Mouse (Mus musculus): Measurements from ENCODE around the gene Sfmbt2.

Gene Sfmbt2

GRCm38 (mm10) chr2:10372776-10373507 lies 2.6 kb downstream of the Sfmbt2 start:
- peak; percentile 20 for DNase-seq (ENCODE audit: low read depth, low spot score)

GRCm38 (mm10) chr2:10373508-10374206 lies 3.3 kb downstream of the Sfmbt2 start:
- DNase-seq (ENCODE audit: low read depth, low spot score): peak; percentile 7

- DNase-seq (ENCODE audit: low read depth, low spot score): no peak
Measured at GRCm38 (mm10) chr2:10374207-10375023, 4.1 kb downstream of the Sfmbt2 start.

DNA sequence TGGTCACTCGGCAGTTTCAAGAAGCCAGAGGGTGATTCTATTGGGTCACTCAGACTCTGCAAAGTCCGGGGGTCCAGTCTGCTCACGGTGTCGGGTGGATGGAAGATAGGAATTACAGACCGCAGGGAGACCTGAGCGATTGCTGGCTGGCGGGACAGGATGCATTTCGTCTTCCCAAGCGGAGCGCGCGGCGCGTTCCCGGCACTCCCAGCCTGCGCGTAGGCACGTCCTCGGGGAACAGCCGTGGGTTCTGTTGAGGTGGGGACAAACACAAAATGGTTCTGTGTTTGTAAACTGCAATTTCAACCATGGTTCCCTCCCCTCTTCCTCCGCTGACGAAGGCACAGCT lies 4.7 kb downstream of the Sfmbt2 start:
- DNase-seq (ENCODE audit: low read depth, low spot score): no peak

DNA sequence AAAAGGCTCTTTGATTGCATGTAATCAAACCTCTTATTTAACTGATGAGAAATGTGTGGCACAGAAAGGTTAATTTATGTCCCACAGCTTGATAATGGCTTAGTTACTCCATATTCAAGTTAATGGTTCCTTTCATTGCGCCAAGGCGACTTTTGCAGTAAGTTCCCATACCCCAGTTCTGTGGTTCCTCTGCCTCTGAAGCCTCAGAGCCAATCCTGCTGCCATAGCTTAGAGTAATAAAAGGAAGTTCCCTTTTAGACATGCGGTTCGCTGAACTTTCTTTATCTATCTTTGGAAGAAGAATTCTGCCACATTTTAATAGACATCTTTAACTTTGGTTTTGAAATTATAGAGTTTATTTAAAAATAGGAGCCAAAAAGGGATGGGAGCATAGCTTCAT lies 19.7 kb downstream of the Sfmbt2 start:
- DNase-seq (ENCODE audit: low read depth, low spot score): no peak

- no peak for DNase-seq (ENCODE audit: low read depth, low spot score)
Measured at GRCm38 (mm10) chr2:10390791-10391190, 20.5 kb downstream of the Sfmbt2 start.

DNA sequence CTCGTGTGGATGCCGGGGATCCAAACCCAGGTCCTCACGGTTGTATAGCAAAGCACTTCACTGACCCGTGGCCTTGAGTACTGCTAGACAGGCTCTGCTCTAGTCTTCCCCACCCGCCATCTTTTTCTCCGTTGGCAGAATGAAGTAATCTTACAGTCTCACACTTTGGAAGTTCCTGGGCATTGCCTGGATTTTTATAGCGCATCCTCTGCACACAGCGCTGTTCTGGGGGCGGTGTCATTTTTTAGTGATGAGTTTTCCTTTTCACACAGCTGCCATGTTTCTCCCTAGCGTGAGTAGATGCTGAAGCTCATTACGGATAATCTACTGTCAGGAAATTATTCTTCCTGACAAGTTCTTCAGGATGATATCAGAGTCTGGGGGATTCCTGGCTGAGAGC lies 24.8 kb downstream of the Sfmbt2 start:
- DNase-seq (ENCODE audit: low read depth, low spot score): no peak

DNA sequence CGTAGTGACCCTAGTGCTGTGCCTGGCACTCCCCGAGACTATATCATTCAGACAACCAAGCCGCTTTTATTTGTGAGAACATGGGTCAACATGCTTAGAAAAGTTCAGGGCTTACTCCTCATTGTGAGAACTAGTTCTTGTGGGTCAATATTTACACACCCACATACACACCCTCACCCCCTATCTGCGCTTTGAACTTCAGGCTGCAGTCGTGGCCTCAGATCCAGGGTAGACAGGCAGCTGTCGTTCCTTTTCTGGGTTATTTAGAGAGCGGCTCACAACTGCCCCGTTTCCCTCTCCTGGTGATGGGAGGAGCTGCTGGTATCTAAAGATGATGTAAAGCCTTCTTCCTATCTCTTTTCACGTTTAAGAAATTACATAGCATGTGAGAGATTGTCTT lies 27.5 kb downstream of the Sfmbt2 start:
- no peak for DNase-seq (ENCODE audit: low read depth, low spot score)

GRCm38 (mm10) chr2:10406151-10406550 lies 35.8 kb downstream of the Sfmbt2 start:
- no peak for DNase-seq (ENCODE audit: low read depth, low spot score)

DNA sequence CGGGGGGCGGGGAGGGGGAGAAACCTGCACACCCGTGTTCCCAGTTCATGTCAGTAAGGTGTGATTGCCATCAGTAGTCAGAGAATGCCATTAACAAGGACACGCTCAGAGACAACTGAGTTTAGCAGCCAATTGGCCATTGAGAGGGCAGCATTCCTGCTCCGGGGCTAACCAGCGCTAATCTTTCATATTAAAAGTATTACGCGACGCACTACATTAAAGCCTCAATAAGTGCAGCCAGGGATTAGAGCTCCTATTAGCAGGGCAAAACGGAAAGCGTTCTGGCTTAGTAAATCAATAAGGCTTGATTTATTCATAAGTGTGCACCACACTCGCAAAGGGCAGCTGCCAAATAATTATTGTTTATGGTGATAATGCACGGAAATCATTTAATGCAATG lies 39.1 kb downstream of the Sfmbt2 start:
- DNase-seq (ENCODE audit: low read depth, low spot score): no peak

- no peak for DNase-seq (ENCODE audit: low read depth, low spot score)
Measured at GRCm38 (mm10) chr2:10410069-10410468, 39.8 kb downstream of the Sfmbt2 start.

DNA sequence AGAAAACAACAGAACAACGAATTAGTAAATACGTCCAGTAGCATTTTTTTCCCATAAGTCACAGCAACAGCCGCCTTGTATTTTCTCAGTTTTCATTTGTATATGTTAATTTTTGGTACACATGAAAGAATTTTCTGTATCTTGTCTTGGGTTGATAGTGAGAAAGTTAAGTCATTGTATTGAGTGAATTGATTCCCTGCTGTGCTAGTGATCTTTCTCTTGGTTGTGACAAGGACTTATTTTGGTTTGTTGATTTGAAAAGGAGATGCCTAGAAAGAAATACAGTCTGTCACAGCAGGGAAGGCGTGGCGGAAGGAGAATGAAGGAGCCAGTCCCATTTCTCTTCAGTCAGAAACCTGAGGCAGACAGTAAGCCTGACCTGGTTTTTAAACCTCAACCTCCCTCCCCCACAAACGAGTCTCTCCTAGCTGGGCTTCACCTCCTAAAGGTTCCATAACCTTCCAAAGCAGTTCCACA lies 50.7 kb downstream of the Sfmbt2 start:
- DNase-seq (ENCODE audit: low read depth, low spot score): no peak

DNA sequence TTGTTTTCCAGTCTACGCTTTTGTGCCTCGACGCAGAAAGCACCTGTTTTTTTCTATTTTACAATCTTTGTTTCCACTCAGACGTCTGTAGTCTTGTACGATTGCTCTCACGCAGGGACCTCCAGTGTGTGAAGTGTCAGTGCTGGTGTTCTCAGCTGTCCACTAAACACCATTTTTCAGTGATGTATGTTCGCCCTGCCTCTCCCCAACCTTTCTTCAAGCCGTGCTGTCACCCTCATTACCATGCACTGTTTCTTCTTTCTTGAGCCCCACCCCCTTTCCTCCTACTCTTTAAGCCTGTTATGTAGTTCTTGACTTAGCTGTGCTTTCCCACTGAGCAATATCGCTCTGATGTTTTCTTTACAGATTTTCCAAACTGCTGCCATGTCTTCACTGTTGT lies 67.0 kb downstream of the Sfmbt2 start:
- no peak for DNase-seq (ENCODE audit: low read depth, low spot score)

DNA sequence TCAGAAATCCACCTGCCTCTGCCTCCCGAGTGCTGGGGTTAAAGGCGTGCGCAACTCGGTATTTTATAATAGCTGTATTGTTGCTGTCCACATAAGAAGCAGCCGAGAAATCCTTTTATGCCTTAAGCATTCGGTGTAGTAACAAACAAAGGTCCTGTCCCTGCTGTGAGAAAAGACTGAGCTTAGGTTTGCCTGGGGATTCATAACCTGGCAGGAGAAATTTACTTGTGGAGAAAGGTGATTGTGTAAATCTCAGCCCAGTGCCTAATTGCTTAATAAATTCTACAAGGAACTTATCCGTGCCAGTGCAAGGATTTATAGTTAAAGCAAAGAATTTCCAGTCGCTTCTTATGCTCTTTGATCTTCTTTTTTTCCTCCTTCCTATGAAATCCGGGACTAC lies 71.5 kb downstream of the Sfmbt2 start:
- DNase-seq (ENCODE audit: low read depth, low spot score): no peak

DNA sequence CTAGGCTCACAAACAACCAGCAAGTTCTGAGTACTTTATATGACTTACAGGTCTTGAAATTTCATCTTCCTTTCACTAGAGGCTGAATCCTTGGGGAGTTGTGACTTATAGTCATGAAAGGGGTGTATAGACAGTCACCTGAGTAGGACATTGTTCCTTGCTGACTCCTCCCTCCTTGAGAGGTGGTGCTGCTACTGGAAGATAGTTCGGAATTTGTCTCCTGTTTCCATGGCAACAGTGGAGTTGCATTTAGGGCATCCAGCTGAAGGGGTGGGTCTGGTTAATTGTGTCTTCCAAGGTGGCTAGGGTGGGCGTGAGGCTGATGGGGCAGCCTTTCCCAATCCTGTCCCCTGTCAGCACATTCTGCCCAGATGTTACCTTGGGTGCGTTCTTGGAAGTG lies 83.3 kb downstream of the Sfmbt2 start:
- DNase-seq (ENCODE audit: low read depth, low spot score): no peak

- DNase-seq (ENCODE audit: low read depth, low spot score): no peak
Measured at GRCm38 (mm10) chr2:10458309-10458708, 88.0 kb downstream of the Sfmbt2 start.

GRCm38 (mm10) chr2:10516516-10516915 lies 146.2 kb downstream of the Sfmbt2 start:
- DNase-seq (ENCODE audit: low read depth, low spot score): no peak

DNA sequence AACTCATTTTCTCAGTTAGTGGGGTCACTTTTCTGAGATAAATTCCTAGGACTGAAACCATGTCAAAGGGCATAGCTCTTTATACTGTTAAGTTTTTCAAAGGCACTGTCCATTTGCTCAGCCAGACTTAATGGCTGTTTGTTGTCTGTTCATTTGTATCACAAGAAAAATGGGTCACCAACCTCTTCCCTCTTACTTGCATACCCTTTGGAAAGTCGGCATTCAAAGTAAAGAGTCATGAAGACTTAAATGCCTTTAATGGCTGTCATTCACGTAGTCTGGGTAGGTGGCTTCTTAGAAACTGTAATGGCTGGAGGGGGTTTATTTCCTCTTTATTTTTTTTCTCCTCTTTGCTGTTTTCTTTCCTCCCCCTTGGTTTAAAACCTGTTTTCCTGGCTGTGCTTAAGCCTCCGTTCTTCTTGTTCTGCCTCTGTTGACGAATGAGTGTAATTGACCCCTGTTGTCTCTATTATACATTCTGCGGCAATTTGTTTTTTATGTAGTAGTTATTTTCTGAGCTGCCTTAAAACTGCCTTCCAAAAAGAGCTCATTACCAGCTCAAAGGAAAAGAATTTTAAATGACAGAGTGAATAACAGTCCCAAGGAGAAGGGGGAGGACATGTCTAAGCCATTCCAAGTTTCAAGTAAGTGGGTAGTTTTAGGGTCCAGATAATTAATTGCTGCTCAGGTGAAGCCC lies 151.6 kb downstream of the Sfmbt2 start:
- DNase-seq (ENCODE audit: low read depth, low spot score): no peak

GRCm38 (mm10) chr2:10525622-10526021 lies 155.3 kb downstream of the Sfmbt2 start:
- no peak for DNase-seq (ENCODE audit: low read depth, low spot score)

DNA sequence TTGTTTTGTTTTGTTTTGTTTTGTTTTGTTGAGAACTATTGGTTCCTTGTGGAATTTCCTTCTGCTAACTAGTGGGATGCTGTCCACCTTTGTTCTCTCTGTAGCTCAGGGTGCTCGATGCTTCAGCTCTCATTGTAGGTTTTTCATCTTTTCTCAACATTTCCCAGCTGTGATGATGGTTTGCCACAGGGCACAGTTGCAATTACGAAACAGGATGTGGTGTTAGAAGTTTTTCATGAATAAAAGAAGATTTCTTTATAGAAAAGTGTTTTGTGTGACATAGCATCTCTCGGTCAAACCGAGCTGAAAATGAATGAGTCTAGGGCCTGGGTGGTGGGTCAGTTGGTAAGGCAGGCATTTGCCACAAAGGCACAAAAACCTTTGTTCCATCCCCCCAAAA lies 171.5 kb downstream of the Sfmbt2 start:
- DNase-seq (ENCODE audit: low read depth, low spot score): no peak

- no peak for DNase-seq (ENCODE audit: low read depth, low spot score)
Measured at GRCm38 (mm10) chr2:10542388-10542787, 172.1 kb downstream of the Sfmbt2 start.

- no peak for DNase-seq (ENCODE audit: low read depth, low spot score)
Measured at GRCm38 (mm10) chr2:10558816-10559215, 188.5 kb downstream of the Sfmbt2 start.

Measured in 3T3-L1 (cell line).